Mouse (Mus musculus): ENCODE results near the gene Orai2.
"Not testable (repeated sequence)": the region's sequence is repeated elsewhere in the genome, so short reads cannot be mapped to it uniquely, and the experiment has no call there.

The Orai2 gene

DNA sequence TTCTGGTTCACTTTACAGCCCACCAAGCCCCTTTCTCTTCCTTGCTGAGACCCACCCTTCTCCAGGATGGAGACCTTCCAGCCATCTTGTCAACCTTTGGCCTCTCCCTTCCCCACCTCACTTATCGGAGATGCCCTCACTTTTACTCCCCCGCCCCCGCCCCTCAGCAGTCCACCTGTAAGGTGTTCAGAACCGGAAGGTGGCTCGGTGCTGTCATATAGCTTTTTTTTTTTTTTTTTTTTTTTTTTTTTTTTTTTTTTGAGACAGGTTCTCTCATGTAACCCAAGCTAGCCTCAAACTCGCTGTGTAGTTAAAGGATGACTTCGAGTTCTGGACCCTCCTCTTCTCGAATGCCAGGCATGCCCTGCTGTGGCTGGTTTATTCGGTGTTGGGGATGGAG is 2.4 kb upstream of the Orai2 start:
- DNase-seq, result no peak

DNA sequence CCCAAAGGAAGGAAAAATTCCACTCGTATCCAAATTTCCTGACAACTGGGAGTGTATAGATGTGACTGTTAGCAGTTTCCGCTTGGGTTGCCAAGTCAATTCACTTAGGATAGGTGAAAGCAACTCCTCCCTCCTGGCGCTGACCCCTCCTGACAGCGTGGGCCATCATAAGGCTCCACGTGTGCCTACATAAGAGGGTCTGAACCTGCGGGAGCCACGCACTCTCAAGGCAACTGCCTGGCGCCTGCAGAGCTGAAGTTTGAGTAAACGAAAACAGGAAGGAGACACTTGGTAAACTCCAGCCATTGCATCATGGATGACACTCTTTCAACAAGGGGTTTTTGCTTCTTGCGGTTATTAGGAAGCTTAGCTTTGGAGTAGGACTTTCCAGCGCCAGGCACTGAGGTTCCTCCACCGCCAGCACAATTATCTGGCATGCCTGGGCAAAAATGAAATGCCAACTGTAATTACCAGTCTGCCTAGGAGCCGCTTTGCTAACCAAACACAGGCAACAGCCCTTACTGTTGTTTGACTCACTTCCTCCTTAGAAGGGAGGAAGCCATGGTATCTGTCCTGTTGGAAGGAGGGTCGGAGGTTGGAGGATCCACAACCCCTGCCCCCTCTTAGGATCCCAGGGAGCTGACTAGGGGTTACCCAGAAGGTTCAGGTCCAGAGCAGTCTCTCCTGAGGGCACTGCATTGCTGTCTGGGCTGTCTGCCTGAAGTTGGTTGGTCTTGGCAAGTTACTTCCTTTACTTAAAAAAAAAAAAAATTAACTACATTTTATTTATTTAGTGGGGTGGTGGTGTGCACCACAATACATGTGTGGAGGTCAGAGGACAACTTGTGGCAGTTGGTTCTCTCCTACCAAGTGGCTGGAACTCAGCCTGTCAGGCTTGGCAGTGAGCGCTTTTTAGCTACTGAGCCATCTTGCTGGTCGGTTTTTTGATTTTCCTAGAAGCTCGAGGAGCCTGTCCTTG is 1.1 kb upstream of the Orai2 start:
- DNase-seq, result no peak

DNA sequence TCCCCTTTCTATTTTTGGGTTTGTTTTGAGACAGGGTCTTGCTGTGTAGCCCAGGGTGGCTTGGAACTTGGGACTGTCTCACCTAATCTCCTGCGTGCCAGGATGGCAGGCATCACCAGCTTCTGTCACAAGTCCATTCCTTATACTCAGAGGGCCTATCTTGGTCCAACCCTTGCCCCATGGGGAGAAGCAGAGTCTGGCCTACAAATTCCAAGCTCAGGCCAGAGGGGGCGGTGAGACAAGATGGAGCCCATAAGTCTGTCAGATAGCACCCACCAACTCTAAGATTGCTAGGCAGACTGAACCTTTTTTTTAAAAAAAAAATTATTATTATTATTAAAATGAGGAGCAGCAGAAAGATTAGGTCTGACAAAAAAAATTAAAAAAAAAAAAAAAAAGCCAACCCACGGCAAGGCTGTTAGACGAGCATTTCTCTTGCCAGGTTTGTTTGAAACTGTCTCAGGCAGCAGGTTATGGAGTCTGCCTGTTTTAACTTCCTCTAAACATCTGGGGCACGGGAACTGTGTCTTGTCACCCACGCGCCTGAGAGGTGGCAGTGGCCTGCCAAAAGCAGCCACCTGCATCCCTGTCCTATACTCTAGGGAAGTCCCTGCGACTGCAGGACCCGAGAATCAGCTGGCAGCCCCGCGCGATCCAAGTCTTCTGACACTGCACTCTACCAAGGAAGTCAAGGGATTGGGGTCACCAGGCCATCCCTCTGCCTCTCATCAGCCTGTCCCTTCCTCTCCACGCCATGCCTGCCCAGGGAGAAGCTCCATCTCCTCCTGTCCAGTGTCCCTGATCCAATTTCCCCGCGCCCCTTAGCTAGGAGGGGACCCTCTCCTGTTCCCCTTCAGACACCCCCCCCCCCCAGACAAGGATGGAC is 644 bp downstream of the Orai2 start:
- peak; percentile 50 for DNase-seq

DNA sequence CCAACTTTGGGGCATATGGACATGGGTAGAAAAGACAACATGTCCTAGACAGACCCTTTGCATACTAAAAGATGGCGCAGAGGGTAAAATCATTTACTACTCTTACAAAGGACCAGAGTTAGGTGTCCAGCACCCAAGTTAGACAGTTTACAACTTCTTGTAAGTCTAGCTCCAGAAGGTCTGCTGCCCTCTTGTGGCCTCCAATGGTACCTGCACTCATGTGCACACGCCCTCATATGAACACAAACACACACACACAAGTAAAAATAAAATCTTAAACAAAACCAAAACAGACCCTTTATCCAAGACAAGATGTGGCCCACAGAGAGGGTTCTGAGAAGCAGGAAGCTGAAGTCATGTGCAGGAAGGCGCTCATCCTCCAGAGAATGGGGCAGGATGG is 2.4 kb downstream of the Orai2 start:
- no peak for DNase-seq

DNA sequence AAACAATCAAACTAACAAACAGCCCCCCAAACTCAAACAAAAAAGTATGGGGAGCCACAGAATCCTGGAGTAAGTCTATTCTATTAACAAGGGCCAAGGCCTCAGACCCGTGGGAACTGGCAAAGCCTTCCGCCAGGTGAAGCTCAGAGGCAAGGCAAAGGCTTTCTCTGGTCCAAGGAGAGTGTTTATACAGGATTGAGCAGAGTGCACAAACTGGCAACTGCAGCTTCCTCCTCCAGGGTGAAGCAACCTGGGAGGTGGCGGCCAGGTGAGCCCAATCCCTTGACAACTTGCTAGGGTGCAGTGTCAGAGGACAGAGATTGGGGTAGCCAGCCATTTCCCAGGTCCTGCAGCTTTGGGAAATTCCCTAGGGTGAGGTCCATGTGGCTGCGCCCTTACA is 3.2 kb downstream of the Orai2 start:
- no peak for DNase-seq

DNA sequence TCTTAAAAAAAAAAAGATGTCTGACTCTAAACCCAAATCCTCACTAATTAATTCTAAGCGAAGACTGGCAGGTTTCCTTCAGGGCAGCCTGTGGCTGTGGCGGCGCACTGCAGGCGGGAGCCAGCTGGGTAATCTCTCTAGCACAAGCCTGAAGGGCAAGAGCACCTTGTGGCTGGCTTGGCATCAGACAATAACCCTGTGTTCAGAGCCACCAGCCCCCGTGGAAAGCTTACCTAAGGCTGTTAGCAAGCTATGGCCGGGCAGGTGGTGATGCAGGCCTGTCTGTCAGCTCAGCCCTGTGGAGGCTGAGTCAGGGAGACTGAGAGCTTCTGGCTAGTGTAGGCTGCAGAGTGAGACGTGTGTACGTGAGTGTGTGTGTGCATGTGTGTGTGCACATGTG is 5.3 kb downstream of the Orai2 start:
- no peak for DNase-seq

DNA sequence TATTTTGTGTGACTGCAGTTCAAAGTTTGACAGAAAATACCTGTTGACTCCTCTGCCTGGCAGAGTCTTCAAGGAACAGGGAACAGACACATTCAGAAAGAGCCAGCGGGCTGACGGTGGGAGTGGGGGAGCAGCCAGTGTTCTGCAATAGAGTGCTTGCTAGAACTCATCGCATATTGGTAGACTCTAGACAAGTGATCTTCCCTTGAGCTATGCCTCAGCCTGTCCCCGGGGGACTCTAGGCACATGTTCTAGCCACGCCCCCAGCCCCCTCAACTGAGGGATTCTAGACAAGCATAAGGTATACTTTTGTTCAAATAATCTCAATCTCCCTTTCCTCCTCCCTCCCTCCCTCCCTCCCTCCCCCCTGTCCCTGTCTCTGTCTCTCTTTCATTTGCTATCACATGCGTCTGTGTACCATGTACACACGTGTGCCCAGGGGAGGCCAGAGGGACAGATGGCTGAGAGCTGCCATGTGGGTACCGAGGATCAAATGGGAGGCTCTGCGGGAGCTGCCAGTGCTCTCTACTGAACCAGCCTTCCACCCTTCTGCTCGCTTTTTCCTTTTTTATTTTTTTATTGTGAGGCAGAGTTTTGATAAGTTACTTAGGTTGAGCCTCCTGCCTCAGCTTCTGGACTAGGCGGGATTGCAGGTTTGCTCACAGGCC is 6.6 kb downstream of the Orai2 start:
- DNase-seq, result no peak

DNA sequence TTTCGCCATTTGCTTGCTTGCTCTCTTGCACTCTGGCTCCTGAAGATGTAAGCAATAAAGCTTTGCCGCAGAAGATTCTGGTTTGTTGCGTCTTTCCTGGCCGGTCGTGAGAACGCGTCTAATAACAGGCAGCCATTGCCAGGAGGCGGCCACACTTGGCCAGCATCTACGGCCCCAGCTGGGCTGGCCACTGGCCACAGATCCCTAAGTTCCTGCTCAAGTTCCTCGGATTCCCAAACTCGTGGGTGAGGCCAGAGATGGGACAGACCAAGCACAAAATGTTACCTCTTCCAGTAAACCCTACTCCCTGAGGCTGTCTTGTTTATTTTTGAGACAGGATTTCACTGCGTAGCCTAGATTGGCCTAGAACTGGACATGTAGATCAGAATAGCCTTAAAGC is 10.4 kb downstream of the Orai2 start:
- not testable (repeated sequence) for DNase-seq

DNA sequence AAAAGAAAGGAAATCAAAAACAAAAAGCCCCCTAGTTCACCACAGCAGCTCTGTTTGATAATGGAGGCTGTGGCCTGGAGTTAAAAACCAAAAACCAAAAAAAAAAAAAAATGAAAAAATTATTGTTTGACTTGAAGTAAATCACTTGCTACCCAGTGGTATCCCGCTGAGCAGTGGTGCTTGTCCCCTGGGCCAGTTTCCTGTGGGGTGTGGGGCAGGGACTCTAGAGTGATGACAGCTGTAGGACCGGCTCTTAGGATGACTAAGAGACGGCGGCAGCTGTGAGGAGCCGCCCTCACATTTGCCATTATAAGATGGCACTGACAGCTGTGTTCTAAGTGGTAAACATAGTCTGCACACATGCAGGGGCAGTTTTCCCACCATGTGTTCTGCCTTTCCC is 15.1 kb downstream of the Orai2 start:
- DNase-seq, result no peak

DNA sequence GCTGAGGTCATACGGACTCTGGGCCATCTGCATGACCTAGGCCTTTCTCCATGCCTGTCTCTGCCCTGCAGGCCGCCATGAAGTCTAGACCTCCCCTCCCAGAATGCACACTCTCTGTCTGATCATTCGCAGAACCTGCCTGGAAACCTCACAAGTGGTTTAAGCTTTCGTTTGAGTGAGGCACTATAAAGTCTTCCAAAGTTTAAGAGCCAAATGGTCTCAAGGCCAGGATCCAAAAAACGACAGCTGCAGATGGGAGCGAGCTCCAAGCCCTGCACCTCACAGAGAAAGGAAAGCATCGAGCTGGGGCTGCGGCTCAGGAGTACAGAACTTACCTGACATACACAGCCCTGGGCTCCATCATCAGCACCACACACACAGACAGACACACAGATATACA is 18.1 kb downstream of the Orai2 start:
- DNase-seq, result no peak

DNA sequence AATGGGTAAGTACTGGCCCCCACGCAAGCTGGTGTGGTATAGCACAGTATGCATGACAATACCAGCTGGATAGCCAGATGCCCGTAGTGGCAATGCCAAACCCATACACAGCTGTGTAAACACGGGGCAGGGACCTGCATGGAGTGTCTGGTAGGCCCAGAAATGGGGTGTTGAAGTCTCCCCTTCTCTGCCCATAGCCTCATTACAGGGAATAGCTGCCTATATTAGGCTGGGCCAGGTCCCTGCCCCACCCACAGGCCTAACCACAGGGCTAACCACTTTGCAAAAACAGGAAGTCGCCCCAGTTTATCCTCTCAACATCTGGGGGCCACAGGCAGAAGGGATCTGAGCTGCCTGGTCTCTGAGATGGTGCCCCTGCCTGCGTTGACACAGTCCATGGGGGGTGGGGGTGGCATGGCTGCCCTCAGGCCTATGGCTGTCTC is 21.4 kb downstream of the Orai2 start:
- not testable (repeated sequence) for DNase-seq

DNA sequence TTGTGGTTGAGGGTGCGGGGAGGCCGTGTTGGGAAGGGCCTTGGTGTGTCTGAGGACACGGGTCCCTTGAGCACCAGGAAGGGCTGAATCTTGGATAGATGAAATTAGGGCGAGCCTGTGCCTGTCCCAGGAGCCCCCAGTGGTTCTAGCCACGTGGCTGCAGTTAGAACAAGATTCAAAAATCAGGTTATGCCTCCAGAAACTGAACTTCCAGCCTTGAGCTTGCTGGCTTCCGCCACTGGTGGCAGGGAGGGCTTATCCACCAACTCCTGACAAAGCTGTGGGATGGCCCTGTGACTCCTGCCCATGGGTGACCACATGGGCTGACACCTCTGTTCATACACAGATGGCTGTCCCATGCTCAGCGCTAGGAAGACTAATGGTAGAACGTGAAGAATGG is 22.8 kb downstream of the Orai2 start:
- no peak for DNase-seq

DNA sequence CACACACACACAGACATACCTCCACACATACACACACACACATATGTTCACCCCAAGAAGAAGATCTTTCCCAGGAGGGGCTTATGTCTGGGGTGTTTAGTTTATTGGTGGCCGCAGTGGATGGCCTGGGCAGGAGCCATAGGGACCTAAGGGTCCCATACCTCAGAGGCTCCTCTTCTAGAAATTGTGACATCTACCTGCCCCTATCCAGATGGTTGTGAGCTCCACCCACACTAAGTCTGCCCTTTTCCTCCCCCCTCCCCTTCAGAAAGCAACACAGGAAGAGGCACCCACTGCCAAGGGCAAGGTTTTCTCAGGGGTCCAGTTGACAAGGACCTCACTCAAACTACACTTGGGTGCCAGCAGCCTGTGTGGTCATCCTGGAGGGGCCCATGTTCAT is 23.6 kb downstream of the Orai2 start:
- DNase-seq, result no peak

DNA sequence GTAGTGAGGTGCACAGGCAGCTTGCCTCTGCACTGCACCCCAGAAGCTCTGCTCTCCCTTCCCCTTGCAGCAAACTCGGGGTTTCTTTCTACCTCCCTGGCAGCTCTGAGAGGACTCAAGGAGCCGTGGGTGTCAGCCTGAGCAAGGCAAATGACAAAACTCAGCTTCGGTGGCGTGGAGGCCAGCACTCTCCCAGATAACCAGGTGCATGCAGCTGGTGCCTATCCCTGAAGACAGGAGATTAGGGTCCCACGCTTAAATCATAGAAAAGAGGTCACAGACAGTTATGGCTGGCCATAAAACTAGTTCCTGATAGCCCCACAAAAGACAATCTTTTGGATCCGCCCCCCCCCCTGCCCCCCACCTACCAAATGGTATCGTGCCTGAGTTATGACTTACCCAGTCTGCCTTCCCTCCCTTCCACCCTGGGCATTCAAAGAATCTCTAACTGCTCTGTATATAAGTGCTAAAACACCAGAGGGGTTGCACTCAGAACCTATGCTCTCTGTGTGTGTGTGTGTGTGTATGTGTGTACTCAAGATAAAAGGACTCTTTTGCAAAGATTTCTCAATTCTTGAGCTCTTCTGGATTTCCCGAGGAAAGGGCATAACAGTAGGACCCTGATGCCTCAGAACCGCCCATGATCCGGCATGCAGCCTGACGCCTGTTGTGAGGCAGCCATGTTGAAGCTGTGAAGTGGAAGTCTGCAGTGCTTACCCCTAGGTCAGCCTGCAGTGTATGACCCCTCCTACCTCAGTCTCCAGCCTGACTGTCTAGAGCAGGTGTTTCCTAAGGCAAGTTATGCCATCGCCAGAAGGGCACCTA is 25.7 kb downstream of the Orai2 start:
- no peak for DNase-seq

DNA sequence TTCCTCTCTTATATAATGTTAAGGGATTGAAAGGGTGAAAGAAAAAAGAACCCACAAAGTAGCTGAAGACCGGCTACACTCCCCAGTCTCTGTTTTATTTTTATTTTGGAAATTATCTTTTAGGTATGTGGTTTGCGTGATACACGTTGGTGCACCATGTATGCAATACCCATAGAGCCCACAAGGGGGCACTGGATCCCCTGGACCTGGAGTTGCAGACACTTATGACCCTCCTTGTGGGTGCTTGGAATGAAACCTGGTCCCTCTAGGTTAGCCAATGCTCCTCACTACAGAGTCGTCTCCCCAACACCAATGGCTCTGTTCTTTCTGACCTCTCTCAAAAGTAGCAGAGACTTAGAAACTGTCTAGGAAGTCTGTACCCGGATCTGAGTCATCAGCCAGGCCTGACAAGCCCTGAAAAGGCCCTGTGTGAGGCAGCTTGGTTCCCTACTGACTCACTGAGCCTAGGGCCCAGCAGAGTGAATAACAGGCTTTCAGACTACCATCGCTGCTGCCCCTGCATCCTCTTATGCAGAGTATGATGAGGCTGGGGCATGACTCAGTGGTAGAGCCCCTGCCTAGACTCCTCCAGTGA is 27.3 kb downstream of the Orai2 start:
- no peak for DNase-seq

DNA sequence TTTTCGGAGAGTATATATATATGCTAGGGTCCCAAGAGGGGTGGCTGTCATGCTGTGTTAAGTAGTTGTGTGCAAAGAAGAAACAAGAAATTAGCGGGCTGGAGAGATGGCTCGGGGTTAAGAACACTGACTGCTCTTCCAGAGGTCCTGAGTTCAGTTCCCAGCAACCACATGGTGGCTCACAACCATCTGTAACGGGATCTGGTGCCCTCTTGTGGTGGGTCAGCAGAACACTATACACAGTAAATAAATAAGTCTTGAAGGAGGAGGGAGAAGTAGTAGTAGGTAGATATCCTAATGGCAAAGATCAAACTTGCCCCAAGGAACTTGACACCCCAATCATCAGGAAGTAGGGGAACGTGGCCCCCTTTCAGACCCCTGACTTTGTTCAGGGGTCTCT is 27.8 kb downstream of the Orai2 start:
- DNase-seq, result no peak

DNA sequence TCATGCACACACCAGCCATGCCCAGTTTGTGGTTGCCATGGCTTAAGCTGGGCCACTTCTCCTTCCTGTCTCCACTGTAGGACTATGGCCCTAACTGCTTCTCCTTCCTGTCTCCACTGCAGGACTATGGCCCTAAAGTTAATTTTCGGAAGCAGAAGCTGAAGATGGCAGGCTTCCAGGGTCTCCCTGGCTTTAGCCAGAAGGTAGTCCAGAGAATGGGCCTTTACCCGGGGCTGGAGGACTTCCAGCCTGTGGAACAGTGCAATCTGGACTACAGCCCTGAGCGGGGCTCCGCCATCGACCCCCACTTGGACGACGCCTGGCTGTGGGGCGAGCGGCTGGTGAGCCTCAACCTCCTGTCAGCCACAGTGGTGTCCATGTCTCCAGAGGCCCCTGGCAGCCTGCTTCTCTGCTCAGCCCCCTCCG is 30.4 kb downstream of the Orai2 start:
- DNase-seq, result no peak

DNA sequence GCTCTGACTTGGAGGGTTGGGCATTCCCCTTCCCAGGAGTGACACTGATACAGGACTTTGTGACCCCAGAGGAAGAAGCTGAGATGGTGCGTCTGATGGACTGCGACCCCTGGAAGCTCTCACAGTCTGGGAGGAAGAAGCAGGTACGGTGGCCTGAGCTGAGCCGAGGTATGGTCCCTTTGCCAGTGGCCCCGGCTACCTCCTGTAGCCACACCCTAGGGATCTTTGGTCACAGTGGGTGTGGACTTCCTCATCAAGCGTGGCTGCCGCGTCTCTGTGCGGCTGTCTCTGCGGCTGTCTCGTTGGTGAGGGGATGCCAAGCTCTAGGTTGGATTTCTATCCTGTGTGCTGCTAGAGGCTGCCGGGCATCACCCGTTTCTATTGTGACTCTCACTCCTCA is 31.1 kb downstream of the Orai2 start:
- DNase-seq, result no peak

DNA sequence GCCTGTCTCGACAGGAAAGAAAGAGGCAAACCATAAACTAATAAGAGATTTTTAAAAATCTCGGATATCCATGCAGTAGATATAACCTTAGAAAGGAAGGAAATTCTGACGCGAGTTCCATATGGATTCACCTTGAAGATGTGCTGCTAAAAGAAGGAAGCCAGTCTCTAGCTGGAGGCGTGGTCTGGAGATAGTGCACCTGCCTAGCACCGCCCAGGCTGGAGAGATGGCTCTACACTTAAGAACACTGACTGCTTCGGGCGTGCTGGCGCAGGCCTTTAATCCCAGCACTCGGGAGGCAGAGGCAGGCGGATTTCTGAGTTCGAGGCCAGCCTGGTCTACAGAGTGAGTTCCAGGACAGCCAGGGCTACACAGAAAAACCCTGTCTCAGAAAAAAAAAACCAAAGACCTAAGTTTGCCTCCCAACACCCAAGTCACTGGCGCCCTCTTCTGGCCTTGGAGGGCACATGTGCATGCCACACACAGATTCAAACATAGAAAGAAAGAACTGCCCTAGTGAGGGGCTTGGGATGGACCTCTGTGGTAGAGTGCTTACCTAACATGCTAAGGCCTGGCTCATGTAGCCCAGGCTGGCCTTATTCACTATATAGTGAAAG is 32.7 kb downstream of the Orai2 start:
- peak; percentile 44 for DNase-seq

DNA sequence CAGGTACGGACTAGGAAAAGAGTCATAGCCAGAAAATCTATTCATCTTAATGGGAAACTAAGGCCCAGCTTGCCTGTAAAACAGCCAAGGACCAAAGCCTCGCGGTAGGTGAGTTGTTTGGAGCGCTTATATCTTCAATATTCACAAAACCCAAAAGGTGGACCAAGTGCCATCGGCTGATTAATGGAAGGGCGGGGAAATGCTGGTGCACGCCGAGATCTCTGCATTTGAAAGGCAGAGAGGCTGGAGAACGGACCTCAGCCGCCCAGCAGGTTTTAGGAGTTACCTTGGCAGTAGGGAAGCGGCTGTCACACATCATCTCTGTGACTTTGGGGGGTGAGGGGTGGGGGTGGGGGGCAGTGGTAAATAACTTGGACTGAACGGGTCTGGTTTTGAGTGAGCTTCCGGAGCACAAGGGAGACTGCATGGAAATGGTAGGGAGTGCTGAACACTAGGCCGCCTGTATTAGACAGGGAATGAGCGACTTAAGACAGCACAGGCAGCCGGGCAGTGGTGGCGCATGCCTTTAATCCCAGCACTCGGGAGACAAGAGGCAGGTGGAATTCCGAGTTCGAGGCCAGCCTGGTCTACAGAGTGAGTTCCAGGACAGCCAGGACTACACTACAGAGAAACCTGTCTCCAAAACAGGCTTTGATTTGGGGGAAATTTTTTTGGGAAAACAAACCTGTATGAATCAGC is 34.1 kb downstream of the Orai2 start:
- no peak for DNase-seq

Measured in cerebellum, adult 8-10 months (tissue).